Mouse (Mus musculus): ENCODE measurements at regions not wholly inside any gene's neighbourhood (a gene's known extent, or its start where the extent isn't known, plus 50 kb on each side); places are given as distances from the start of the nearest gene placed in this dataset.
"Not testable (repeated sequence)": the region's sequence is repeated elsewhere in the genome, so short reads cannot be mapped to it uniquely, and the experiment has no call there.

- DNase-seq (ENCODE audit: extremely low spot score in 1 of 2, low spot score in 2 of 2), result no peak
- Histone ChIP-seq H3K4me3 (no peak overlapping the region), H3K27ac (no peak overlapping the region)
- TF ChIP-seq CTCF (IDR thresholded peaks at IDR 0.05), result no peak
- intact Hi-C loops (cut with DNase I), result no loop called here
Measured at GRCm38 (mm10) chr12:114597672-114598071, 1054.0 kb downstream of the Adam6a start.

GRCm38 (mm10) chr12:114609171-114609570 lies 1065.5 kb downstream of the Adam6a start:
- Histone ChIP-seq H3K4me3 (no peak overlapping the region), H3K27ac (no peak overlapping the region)
- intact Hi-C loops (cut with DNase I), result no loop called here
- no peak for DNase-seq (ENCODE audit: extremely low spot score in 1 of 2, low spot score in 2 of 2)
- TF ChIP-seq CTCF (IDR thresholded peaks at IDR 0.05), result no peak

- no peak overlapping the region for H3K27ac ChIP-seq
- no peak overlapping the region for H3K4me3 ChIP-seq
- no peak for DNase-seq (ENCODE audit: extremely low spot score in 1 of 2, low spot score in 2 of 2)
- no peak for TF ChIP-seq CTCF (IDR thresholded peaks at IDR 0.05)
- intact Hi-C loops (cut with DNase I), result no loop called here
Measured at GRCm38 (mm10) chr12:114612108-114612507, 1068.4 kb downstream of the Adam6a start.

- DNase-seq (ENCODE audit: extremely low spot score in 1 of 2, low spot score in 2 of 2), result no peak
- TF ChIP-seq CTCF (IDR thresholded peaks at IDR 0.05), result no peak
- Histone ChIP-seq H3K4me3 (no peak overlapping the region), H3K27ac (no peak overlapping the region)
- intact Hi-C loops (cut with DNase I), result no loop called here
Measured at GRCm38 (mm10) chr12:114615179-114615578, 1071.5 kb downstream of the Adam6a start.

GRCm38 (mm10) chr12:114615712-114616111 lies 1072.0 kb downstream of the Adam6a start:
- DNase-seq (ENCODE audit: extremely low spot score in 1 of 2, low spot score in 2 of 2), result no peak
- no peak for TF ChIP-seq CTCF (IDR thresholded peaks at IDR 0.05)
- intact Hi-C loops (cut with DNase I), result no loop called here
- no peak overlapping the region for H3K4me3 ChIP-seq
- H3K27ac ChIP-seq, result no peak overlapping the region

- intact Hi-C loops (cut with DNase I), result no loop called here
- H3K27ac ChIP-seq, result no peak overlapping the region
- H3K4me3 ChIP-seq, result no peak overlapping the region
- TF ChIP-seq CTCF (IDR thresholded peaks at IDR 0.05), result no peak
- no peak for DNase-seq (ENCODE audit: extremely low spot score in 1 of 2, low spot score in 2 of 2)
Measured at GRCm38 (mm10) chr12:114641089-114641488, 1097.4 kb downstream of the Adam6a start.

- intact Hi-C loops (cut with DNase I), result no loop called here
- TF ChIP-seq CTCF (IDR thresholded peaks at IDR 0.05), result no peak
- H3K27ac ChIP-seq, result no peak overlapping the region
- DNase-seq (ENCODE audit: extremely low spot score in 1 of 2, low spot score in 2 of 2), result no peak
- H3K4me3 ChIP-seq, result no peak overlapping the region
Measured at GRCm38 (mm10) chr12:114646372-114646771, 1102.7 kb downstream of the Adam6a start.

- intact Hi-C loops (cut with DNase I); DNase-seq (ENCODE audit: extremely low spot score in 1 of 2, low spot score in 2 of 2); H3K4me3 ChIP-seq; H3K27ac ChIP-seq: not testable (repeated sequence)
Measured at GRCm38 (mm10) chr12:114650432-114651101, 1106.9 kb downstream of the Adam6a start.

- intact Hi-C loops (cut with DNase I); DNase-seq (ENCODE audit: extremely low spot score in 1 of 2, low spot score in 2 of 2); H3K27ac ChIP-seq; H3K4me3 ChIP-seq: not testable (repeated sequence)
Measured at GRCm38 (mm10) chr12:114657134-114657533, 1113.4 kb downstream of the Adam6a start.

Small RNA genes in the stretch of these regions (microRNA-seq; reads per million reads assigned to microRNA genes)
- gene Mir7094-1 (0 reads per million in 2 experiments), gene Mir7094-2 (0 reads per million in 2 experiments)
